Mouse (Mus musculus) gastrocnemius, postnatal 10 days (tissue): ENCODE measurements around the gene Cenph. TPM values are rescaled to one million over a fixed set of nuclear protein-coding genes. Genes with fewer than 3 reads are reported as not detected.
"Not testable (repeated sequence)": the region's sequence is repeated elsewhere in the genome, so short reads cannot be mapped to it uniquely, and the experiment has no call there.

Source experiments
- DNase-seq: peaks from one replicate; pipeline ENCODE4 v3.0.0; 2021; ENCODE audit warnings: mixed read lengths
- total RNA-seq, 2 experiments: library from RNA; stranded (reverse); gene quantifications; 2 replicates each; pipeline ENCODE4 v1.2.3; 2021

The Cenph gene
- total RNA-seq, 2 experiments from 2014 or later: 2.3 to 3.3 TPM

GRCm38 (mm10) chr13:100746090-100746489 lies 29.6 kb downstream of the Cenph start:
- no peak for DNase-seq

GRCm38 (mm10) chr13:100744036-100744744 lies 31.5 kb downstream of the Cenph start, which contains the start of gene Mrps36:
Mrps36 (minus strand) TSS chr13:100744659.
- DNase-seq: peak; percentile 85

GRCm38 (mm10) chr13:100743346-100744035 lies 32.2 kb downstream of the Cenph start:
- no peak for DNase-seq

- no peak for DNase-seq
Measured at GRCm38 (mm10) chr13:100742831-100743230, 32.9 kb downstream of the Cenph start.

- DNase-seq: no peak
Measured at GRCm38 (mm10) chr13:100732756-100733155, 42.9 kb downstream of the Cenph start.

GRCm38 (mm10) chr13:100731462-100732046 lies 44.1 kb downstream of the Cenph start:
- DNase-seq: not testable (repeated sequence)

GRCm38 (mm10) chr13:100730861-100731176 lies 44.9 kb downstream of the Cenph start, which contains the start of gene Cdk7:
Cdk7 (minus strand) TSS chr13:100730939.
- DNase-seq: peak; percentile 92

- peak; percentile 14 for DNase-seq
Measured at GRCm38 (mm10) chr13:100730153-100730860, 45.4 kb downstream of the Cenph start.

GRCm38 (mm10) chr13:100728530-100728929 lies 47.2 kb downstream of the Cenph start:
- DNase-seq: not testable (repeated sequence)

GRCm38 (mm10) chr13:100728086-100728485 lies 47.6 kb downstream of the Cenph start:
- DNase-seq: no peak

GRCm38 (mm10) chr13:100725194-100725593 lies 50.5 kb downstream of the Cenph start:
- DNase-seq: no peak

GRCm38 (mm10) chr13:100724051-100724754 lies 51.5 kb downstream of the Cenph start:
- no peak for DNase-seq

- DNase-seq: no peak
Measured at GRCm38 (mm10) chr13:100721656-100722055, 54.0 kb downstream of the Cenph start.

- no peak for DNase-seq
Measured at GRCm38 (mm10) chr13:100715467-100715866, 60.2 kb downstream of the Cenph start.

Other genes with a start within 250 kb of the Cenph start
- gene Ocln, start 223.2 kb downstream of the Cenph start, total RNA-seq: under 1 TPM; 0.54 to 0.78 TPM
- gene Marveld2, start 158.9 kb downstream of the Cenph start, total RNA-seq: 1 to 10 TPM; 1.2 TPM
- 10 to 100 TPM; 66.7 to 71.5 TPM for gene Ak6, start 124.9 kb downstream of the Cenph start, total RNA-seq
- gene Rad17, start 124.8 kb downstream of the Cenph start, total RNA-seq: 10 to 100 TPM; 11.0 to 11.7 TPM
- 10 to 100 TPM; 10.8 to 12.9 TPM for gene Taf9, start 124.3 kb downstream of the Cenph start, total RNA-seq
- 1 to 10 TPM in 1 of 2 experiments, under 1 TPM in 1; 0.94 to 1.4 TPM for gene Ccdc125, start 106.2 kb downstream of the Cenph start, total RNA-seq
- 10 to 100 TPM; 20.4 to 26.9 TPM for gene Cdk7, start 45.0 kb downstream of the Cenph start, total RNA-seq
- 100 to 1,000 TPM; 123 to 131 TPM for gene Mrps36, start 31.2 kb downstream of the Cenph start, total RNA-seq
- gene Ccnb1, start 10.7 kb upstream of the Cenph start, total RNA-seq: 10 to 100 TPM; 10.4 to 13.0 TPM
- gene Slc30a5, start 57.5 kb upstream of the Cenph start, total RNA-seq: 10 to 100 TPM; 19.1 to 23.5 TPM